In the genomic region with DNA sequence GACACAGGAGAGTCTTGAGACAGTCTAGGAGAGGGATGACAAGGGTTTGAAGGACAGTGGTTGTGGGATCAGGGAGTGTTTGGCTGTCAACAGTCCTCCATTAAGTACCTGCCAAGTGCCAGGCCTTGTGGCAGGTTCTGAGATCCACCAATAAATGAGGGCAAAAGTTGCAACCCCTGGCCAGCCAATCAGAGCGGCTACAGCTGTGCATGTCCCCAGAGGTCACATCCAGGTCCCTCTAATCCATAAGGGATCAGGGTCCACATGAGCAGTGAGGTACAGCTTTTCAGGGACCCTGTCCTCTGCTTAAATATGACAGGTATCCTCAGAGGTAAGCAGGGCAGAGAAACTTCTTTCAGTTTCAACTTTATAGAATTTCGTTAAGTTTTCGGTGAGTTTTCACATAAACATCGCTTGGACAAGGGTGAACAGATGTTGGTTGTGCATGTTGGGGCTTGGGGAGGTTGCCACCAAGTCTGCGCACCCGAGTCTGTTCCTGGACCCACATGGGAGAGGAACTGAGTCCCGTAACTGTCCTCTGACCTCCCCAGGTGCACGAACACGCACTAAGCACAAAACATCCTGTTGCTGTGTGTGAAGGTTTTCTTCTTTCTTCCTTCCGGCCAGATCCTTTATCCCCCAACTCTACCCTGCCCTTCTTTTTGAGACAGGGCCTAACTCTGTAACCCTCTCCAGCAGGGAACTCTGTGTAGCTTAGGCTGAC, we compare ENCODE assay signal across 27 mouse cellular contexts. TPM values are rescaled to one million over a fixed set of nuclear protein-coding genes. Genes with fewer than 3 reads are reported as not detected.
A peak's percentile ranks its signal among the peaks of the same experiment; 100 is the strongest.
DNase-seq lines count a peak whose midpoint lies in the region; TF ChIP-seq lines count a peak whose summit lies in the region.
"Had no signal": no experiment of that assay in that cellular context is flagged by ENCODE, and none has a peak within 500 bp of the region (broad histone marks: within the 10 kb centered on the region; RNA-seq: fewer than 3 reads in every experiment).

No protein-coding gene starts in this region.

- H3K36me3 ChIP-seq in thymus, adult 2 months (ENCODE audit: control insufficient read depth, insufficient read depth, low read length): no peaks in the 10 kb centered on the region
- peaks cover 2 to 32% of the 10 kb centered on the region in 2 experiments for H3K36me3 ChIP-seq in CH12.LX (replicated peaks in 1 of 2; ENCODE audit: control insufficient read depth in 1 of 2, insufficient read depth in 1 of 2, low read length in 1 of 2)
- H3K36me3 ChIP-seq: embryonic facial prominence, embryonic 12.5 days; intestine, embryonic 15.5 days; limb, embryonic 12.5 days; liver, embryonic 13.5 days; neural tube, embryonic 15.5 days; stomach, embryonic 15.5 days had no signal

- no peaks in the 10 kb centered on the region for H3K27me3 ChIP-seq in thymus, adult 2 months (ENCODE audit: control insufficient read depth, insufficient read depth, low read length)
- H3K27me3 ChIP-seq in CH12.LX (replicated peaks): no peaks in the 10 kb centered on the region
- H3K27me3 ChIP-seq: embryonic facial prominence, embryonic 12.5 days; intestine, embryonic 15.5 days; stomach, embryonic 15.5 days had no signal

- H3K4me3 ChIP-seq in gastrocnemius, adult 2 months: no peak overlapping the region
- H3K4me3 ChIP-seq in thymus, adult 2 months (ENCODE audit: control insufficient read depth, insufficient read depth, low read length): peak overlapping the region; percentile 4; the same call in 1 of the 2 replicates
- no peak overlapping the region for H3K4me3 ChIP-seq in CH12.LX (replicated peaks in 1 of 3; ENCODE audit: low read depth in 2 of 3, low read length in 2 of 3, poor library complexity in 1 of 3)
- H3K4me3 ChIP-seq: embryonic facial prominence, embryonic 12.5 days; intestine, embryonic 15.5 days; limb, embryonic 12.5 days; liver, embryonic 13.5 days; neural tube, embryonic 15.5 days; stomach, embryonic 15.5 days had no signal

- no peak for TF ChIP-seq CTCF in gastrocnemius, adult 2 months (IDR thresholded peaks at IDR 0.05)
- no peak for TF ChIP-seq CTCF in thymus, adult 2 months (IDR thresholded peaks at IDR 0.05; ENCODE audit: borderline replicate concordance, control insufficient read depth, extremely low read depth, insufficient read depth, low read length, poor library complexity)
- no peak for TF ChIP-seq CTCF in CH12.LX (conservative IDR thresholded peaks at IDR 0.05 in 1 of 2, IDR thresholded peaks at IDR 0.05 in 1 of 2; ENCODE audit: low read depth in 2 of 2, low read length in 2 of 2)

- H3K27ac ChIP-seq in gastrocnemius, adult 2 months: peak overlapping the region; percentile 99
- peak overlapping the region; percentile 35 for H3K27ac ChIP-seq in thymus, adult 2 months (ENCODE audit: control insufficient read depth, insufficient read depth, low read length)
- peak overlapping the region; percentile 23 for H3K27ac ChIP-seq in CH12.LX (ENCODE audit: insufficient read depth, low read depth)
- H3K27ac ChIP-seq: embryonic facial prominence, embryonic 12.5 days; intestine, embryonic 15.5 days; kidney, postnatal 0 days; limb, embryonic 12.5 days; liver, embryonic 13.5 days; neural tube, embryonic 15.5 days; stomach, embryonic 15.5 days had no signal

- in situ Hi-C loops in CH12.LX (cut with MboI; ENCODE audit: low pct_ligation_motif_present, low pct_unique_long_range_greater_than_20kb, low sequenced_read_pairs): no loop called here

- dilution Hi-C loops in CH12.LX (cut with MboI; ENCODE audit: extremely low pct_ligation_motif_present, extremely low pct_unique_long_range_greater_than_20kb, low sequenced_read_pairs): no loop called here

- peak overlapping the region; percentile 33 for H3K4me2 ChIP-seq in CH12.LX (ENCODE audit: insufficient read depth, low read depth, poor library complexity, severe bottlenecking)
- H3K4me2 ChIP-seq: embryonic facial prominence, embryonic 12.5 days; intestine, embryonic 15.5 days; limb, embryonic 12.5 days; liver, embryonic 13.5 days; lung, embryonic 14.5 days; neural tube, embryonic 15.5 days; stomach, embryonic 15.5 days had no signal

- intact Hi-C loops in gastrocnemius, adult 2 months (cut with DNase I): no loop called here

- TF ChIP-seq POLR2A in thymus, adult 2 months (IDR thresholded peaks at IDR 0.05; ENCODE audit: control insufficient read depth, extremely low read depth, insufficient read depth, low read length, poor library complexity): no peak
- peak; percentile 29; the same call in 1 of the 2 replicates for TF ChIP-seq POLR2A in CH12.LX (IDR thresholded peaks at IDR 0.05; ENCODE audit: low read depth, low read length)

- peaks cover 10% of the 10 kb centered on the region for H3K79me2 ChIP-seq in CH12.LX (replicated peaks; ENCODE audit: control insufficient read depth, extremely low read depth, insufficient read depth, poor library complexity, severe bottlenecking)

- TF ChIP-seq EP300 in CH12.LX (IDR thresholded peaks at IDR 0.05; ENCODE audit: low read length): peak; percentile 48; the same call in 1 of the 2 replicates

- 47% methylated on average over 10 of the region's 10 CpGs for WGBS in thymus, adult 2 months

- no peaks in the 10 kb centered on the region for H3K9me3 ChIP-seq in CH12.LX (replicated peaks; ENCODE audit: low read length)
- H3K9me3 ChIP-seq: embryonic facial prominence, embryonic 12.5 days; intestine, embryonic 15.5 days; limb, embryonic 12.5 days; liver, embryonic 13.5 days; neural tube, embryonic 15.5 days; stomach, embryonic 15.5 days had no signal

- H3K9ac ChIP-seq in CH12.LX (ENCODE audit: insufficient read depth, low read depth): peak overlapping the region; percentile 1; the same call in 1 of the 2 replicates
- H3K9ac ChIP-seq: embryonic facial prominence, embryonic 12.5 days; intestine, embryonic 15.5 days; limb, embryonic 12.5 days; liver, embryonic 13.5 days; lung, embryonic 14.5 days; neural tube, embryonic 15.5 days; stomach, embryonic 15.5 days had no signal

- no peak for TF ChIP-seq RAD21 in CH12.LX (IDR thresholded peaks at IDR 0.05; ENCODE audit: low read depth, low read length)

- DNase-seq in gastrocnemius, adult 2 months: no peak
- no peak for DNase-seq in gastrocnemius, postnatal 10 days
- no peak for DNase-seq in thymus, adult 2 months
- DNase-seq in thymus, postnatal 10 days (ENCODE audit: low spot score in 2 of 2): no peak
- peak; percentile 39 for DNase-seq in CH12.LX (ENCODE audit: extremely low read depth)
- no peak for DNase-seq in lung, adult 18-20 months
- DNase-seq in frontal cortex, adult 2 months (ENCODE audit: extremely low spot score in 1 of 2, low spot score in 1 of 2): no peak
- DNase-seq: adrenal gland, adult 2 months; adrenal gland, postnatal 36 days; cerebellum, adult 8-10 months; embryo, embryonic 11 days; heart, postnatal 14 days; kidney, adult 2 months; kidney, postnatal 4 days; layer of hippocampus, adult 9-11 months; liver, embryonic 13.5 days; lung, embryonic 14.5 days; lung, postnatal 14 days; midbrain, embryonic 14.5 days; retina, postnatal 1 day; right cerebral cortex, postnatal 14 days had no signal

- peaks cover 28% of the 10 kb centered on the region for H3K4me1 ChIP-seq in thymus, adult 2 months (replicated peaks; ENCODE audit: control insufficient read depth, insufficient read depth, low read length)
- peaks cover 30 to 89% of the 10 kb centered on the region in 2 experiments for H3K4me1 ChIP-seq in CH12.LX (ENCODE audit: control insufficient read depth in 1 of 2, insufficient read depth in 2 of 2)

TF ChIP-seq in CH12.LX, 34 proteins besides CTCF, POLR2A, EP300 and RAD21:
- no peak for TF ChIP-seq HCFC1 (IDR thresholded peaks at IDR 0.05; ENCODE audit: low read depth, low read length)
- TF ChIP-seq JUN (IDR thresholded peaks at IDR 0.05; ENCODE audit: insufficient read depth, low read depth, low read length): no peak
- no peak for TF ChIP-seq KAT2A (IDR thresholded peaks at IDR 0.05; ENCODE audit: insufficient replicate concordance, low read length)
- TF ChIP-seq ZKSCAN1 (IDR thresholded peaks at IDR 0.05; ENCODE audit: borderline replicate concordance, low read depth, low read length): no peak
- no peak for TF ChIP-seq MYC (IDR thresholded peaks at IDR 0.05; ENCODE audit: low read depth, low read length)
- TF ChIP-seq PAX5 (IDR thresholded peaks at IDR 0.05; ENCODE audit: low read length): no peak
- TF ChIP-seq GABPA (IDR thresholded peaks at IDR 0.05; ENCODE audit: insufficient replicate concordance, low read depth, low read length): no peak
- peak; percentile 43; the same call in 1 of the 2 replicates for TF ChIP-seq BHLHE40 (IDR thresholded peaks at IDR 0.05; ENCODE audit: low read depth, low read length)
- TF ChIP-seq CHD2 (IDR thresholded peaks at IDR 0.05; ENCODE audit: low read length): no peak
- TF ChIP-seq SMC3 (IDR thresholded peaks at IDR 0.05; ENCODE audit: low read depth, low read length): no peak
- TF ChIP-seq ZMIZ1 (IDR thresholded peaks at IDR 0.05; ENCODE audit: low read depth, low read length): no peak
- peak; percentile 63; the same call in 1 of the 2 replicates for TF ChIP-seq TCF12 (IDR thresholded peaks at IDR 0.05; ENCODE audit: low read depth, low read length)
- no peak for TF ChIP-seq POLR2AphosphoS2 (IDR thresholded peaks at IDR 0.05; ENCODE audit: low read depth, low read length)
- no peak for TF ChIP-seq MAX (IDR thresholded peaks at IDR 0.05; ENCODE audit: low read length)
- TF ChIP-seq SIN3A (IDR thresholded peaks at IDR 0.05; ENCODE audit: low read length): no peak
- 0 out of 2 replicates have a peak, but pooled peaks have one; percentile 36 for TF ChIP-seq IRF4 (IDR thresholded peaks at IDR 0.05; ENCODE audit: low read depth, low read length)

RNA-seq across cellular contexts. Expression of a gene that starts 11.8 kb away (rescaled TPM):
- total RNA-seq in gastrocnemius, adult 2 months (2021): 10 to 100 TPM; 17.2 to 48.4 TPM
- total RNA-seq in gastrocnemius, postnatal 10 days (2021): 10 to 100 TPM; 24.7 to 36.4 TPM
- 10.5 and 16.1 TPM in 2 replicates for polyA plus RNA-seq in thymus, adult 2 months (2012; rRNA removed)
- 12.6 and 19.1 TPM in 2 replicates for total RNA-seq in CH12.LX (2012; rRNA removed)
- 11.9 and 12.5 TPM in 2 replicates for total RNA-seq in CH12.LX (2014; rRNA removed)
- polyA plus RNA-seq in CH12.LX (2012; ENCODE audit: insufficient read length, low read depth): 105 and 110 TPM in 2 replicates
- 20.6 and 25.2 TPM in 2 replicates for polyA plus RNA-seq in frontal cortex, adult 2 months (2012; rRNA removed)

Comparison
In these comparisons a context has a peak if more than half of its experiments do, and no peak if none do; other contexts are left out.
1. H3K27ac ChIP-seq: peak in every context shown above with its lines; median percentile 99 in gastrocnemius, adult 2 months; 35 in thymus, adult 2 months; 23 in CH12.LX.